Comparison of ENCODE assay signal across 8 mouse cellular contexts in genomic region chr2:32693282-32693681, GRCm38 (mm10). TPM values are rescaled to one million over a fixed set of nuclear protein-coding genes. Genes with fewer than 3 reads are reported as not detected.
A peak's percentile ranks its signal among the peaks of the same experiment; 100 is the strongest.
DNase-seq lines count a peak whose midpoint lies in the region; ATAC-seq and TF ChIP-seq lines count a peak whose summit lies in the region.

No protein-coding gene starts in this region.

- peaks cover 11 to 44% of the 10 kb centered on the region in 2 experiments for H3K4me1 ChIP-seq in CH12.LX (ENCODE audit: control insufficient read depth in 1 of 2, insufficient read depth in 2 of 2)
- H3K4me1 ChIP-seq in heart, postnatal 0 days (ENCODE audit: control insufficient read depth, insufficient read depth) = peaks cover 9% of the 10 kb centered on the region; the same call in 1 of the 2 replicates
- H3K4me1 ChIP-seq in limb, embryonic 12.5 days (replicated peaks) = peaks cover 16% of the 10 kb centered on the region
- H3K4me1 ChIP-seq in olfactory bulb, adult 2 months (ENCODE audit: control insufficient read depth, insufficient read depth, low read length) = peaks cover 12% of the 10 kb centered on the region

- TF ChIP-seq RAD21 in CH12.LX (IDR thresholded peaks at IDR 0.05; ENCODE audit: low read depth, low read length) = no peak

- TF ChIP-seq EP300 in CH12.LX (IDR thresholded peaks at IDR 0.05; ENCODE audit: low read length) = no peak
- TF ChIP-seq EP300 in heart, postnatal 0 days (IDR thresholded peaks at IDR 0.05; ENCODE audit: low read depth) = no peak

- dilution Hi-C loops in CH12.LX (cut with MboI; ENCODE audit: extremely low pct_ligation_motif_present, extremely low pct_unique_long_range_greater_than_20kb, low sequenced_read_pairs) = no loop called here

- WGBS in heart, postnatal 0 days = 18% methylated on average over 7 of the region's 7 CpGs
- WGBS in limb, embryonic 12.5 days = 16% methylated on average over 7 of the region's 7 CpGs
- 12% methylated on average over 7 of the region's 7 CpGs for WGBS in olfactory bulb, adult 2 months

- in situ Hi-C loops in CH12.LX (cut with MboI; ENCODE audit: low pct_ligation_motif_present, low pct_unique_long_range_greater_than_20kb, low sequenced_read_pairs) = no loop called here

- peak overlapping the region; percentile 93 for H3K4me2 ChIP-seq in CH12.LX (ENCODE audit: insufficient read depth, low read depth, poor library complexity, severe bottlenecking)
- peak overlapping the region; percentile 97 for H3K4me2 ChIP-seq in heart, postnatal 0 days (ENCODE audit: low read depth, low read length)
- peak overlapping the region; percentile 86 for H3K4me2 ChIP-seq in limb, embryonic 12.5 days

- no peak for TF ChIP-seq CTCF in CH12.LX (conservative IDR thresholded peaks at IDR 0.05 in 1 of 2, IDR thresholded peaks at IDR 0.05 in 1 of 2; ENCODE audit: low read depth in 2 of 2, low read length in 2 of 2)
- TF ChIP-seq CTCF in heart, postnatal 0 days (IDR thresholded peaks at IDR 0.05; ENCODE audit: low read depth) = no peak
- no peak for TF ChIP-seq CTCF in olfactory bulb, adult 2 months (IDR thresholded peaks at IDR 0.05; ENCODE audit: insufficient read depth, low read depth, low read length)

- H3K9ac ChIP-seq in CH12.LX (ENCODE audit: insufficient read depth, low read depth) = peak overlapping the region; percentile 64
- peak overlapping the region; percentile 85 for H3K9ac ChIP-seq in heart, postnatal 0 days (replicated peaks; ENCODE audit: low read depth, low read length)
- peak overlapping the region; percentile 88 for H3K9ac ChIP-seq in limb, embryonic 12.5 days (replicated peaks)

- H3K36me3 ChIP-seq in CH12.LX (replicated peaks in 1 of 2; ENCODE audit: control insufficient read depth in 1 of 2, insufficient read depth in 1 of 2, low read length in 1 of 2) = peaks cover 9 to 32% of the 10 kb centered on the region in 2 experiments
- no peaks in the 10 kb centered on the region for H3K36me3 ChIP-seq in heart, postnatal 0 days (replicated peaks; ENCODE audit: control insufficient read depth, insufficient read depth, low read length)
- H3K36me3 ChIP-seq in limb, embryonic 12.5 days = peaks cover 1% of the 10 kb centered on the region; the same call in 1 of the 2 replicates

- DNase-seq in embryo, embryonic 10.5 days (ENCODE audit: low spot score) = peak; percentile 9
- DNase-seq in embryo, embryonic 10 days (ENCODE audit: low spot score) = no peak
- no peak for DNase-seq in CH12.LX (ENCODE audit: extremely low read depth)
- no peak for DNase-seq in heart, postnatal 0 days (ENCODE audit: low spot score)
- DNase-seq in adipocyte (ENCODE audit: low spot score) = no peak
- no peak for DNase-seq in layer of hippocampus, adult 11-12 months (ENCODE audit: low spot score)

- peaks cover 11% of the 10 kb centered on the region; the same call in 1 of the 2 replicates for H3K79me2 ChIP-seq in CH12.LX (replicated peaks; ENCODE audit: control insufficient read depth, extremely low read depth, insufficient read depth, poor library complexity, severe bottlenecking)

- TF ChIP-seq POLR2A in CH12.LX (IDR thresholded peaks at IDR 0.05; ENCODE audit: low read depth, low read length) = no peak
- no peak for TF ChIP-seq POLR2A in olfactory bulb, adult 2 months (IDR thresholded peaks at IDR 0.05; ENCODE audit: insufficient read depth, low read depth, low read length)

- ATAC-seq in heart, postnatal 0 days (ENCODE audit: insufficient read depth, low read depth) = no peak
- no peak for ATAC-seq in limb, embryonic 12.5 days (ENCODE audit: insufficient number of reproducible peaks, insufficient read depth, low FRiP score, low TSS enrichment, low read depth)

- H3K27ac ChIP-seq in CH12.LX (ENCODE audit: insufficient read depth, low read depth) = no peak overlapping the region
- H3K27ac ChIP-seq in heart, postnatal 0 days (ENCODE audit: low read depth) = no peak overlapping the region
- peak overlapping the region; percentile 83 for H3K27ac ChIP-seq in limb, embryonic 12.5 days
- H3K27ac ChIP-seq in olfactory bulb, adult 2 months (ENCODE audit: insufficient read depth, low read depth, low read length) = no peak overlapping the region

- H3K27me3 ChIP-seq in CH12.LX (replicated peaks) = no peaks in the 10 kb centered on the region
- H3K27me3 ChIP-seq in heart, postnatal 0 days (ENCODE audit: control insufficient read depth, insufficient read depth, low read length) = no peaks in the 10 kb centered on the region
- H3K27me3 ChIP-seq in limb, embryonic 12.5 days = no peaks in the 10 kb centered on the region

- H3K4me3 ChIP-seq in CH12.LX (replicated peaks in 1 of 3; ENCODE audit: low read depth in 2 of 3, low read length in 2 of 3, poor library complexity in 1 of 3) = peak overlapping the region; percentile 70 to 98 (median 90)
- H3K4me3 ChIP-seq in heart, postnatal 0 days (ENCODE audit: low read depth, low read length) = peak overlapping the region; percentile 71
- H3K4me3 ChIP-seq in limb, embryonic 12.5 days (replicated peaks) = peak overlapping the region; percentile 82
- peak overlapping the region; percentile 82 for H3K4me3 ChIP-seq in olfactory bulb, adult 2 months (ENCODE audit: insufficient read depth, low read depth, low read length)

- no peaks in the 10 kb centered on the region for H3K9me3 ChIP-seq in CH12.LX (replicated peaks; ENCODE audit: low read length)
- no peaks in the 10 kb centered on the region for H3K9me3 ChIP-seq in heart, postnatal 0 days (replicated peaks; ENCODE audit: control insufficient read depth, low read length)
- H3K9me3 ChIP-seq in limb, embryonic 12.5 days = no peaks in the 10 kb centered on the region

TF ChIP-seq in CH12.LX, 34 proteins besides CTCF, POLR2A, EP300 and RAD21 (continues in another document):
- no peak for TF ChIP-seq RCOR1 (conservative IDR thresholded peaks at IDR 0.05; ENCODE audit: low read depth, low read length)
- no peak for TF ChIP-seq KAT2A (IDR thresholded peaks at IDR 0.05; ENCODE audit: insufficient replicate concordance, low read length)
- TF ChIP-seq ZNF384 (IDR thresholded peaks at IDR 0.05; ENCODE audit: low read depth, low read length) = no peak
- no peak for TF ChIP-seq ZKSCAN1 (IDR thresholded peaks at IDR 0.05; ENCODE audit: borderline replicate concordance, low read depth, low read length)
- TF ChIP-seq ZMIZ1 (IDR thresholded peaks at IDR 0.05; ENCODE audit: low read depth, low read length) = no peak
- no peak for TF ChIP-seq NRF1 (IDR thresholded peaks at IDR 0.05; ENCODE audit: low read depth, low read length)
- no peak for TF ChIP-seq JUN (IDR thresholded peaks at IDR 0.05; ENCODE audit: insufficient read depth, low read depth, low read length)
- TF ChIP-seq MXI1 (IDR thresholded peaks at IDR 0.05; ENCODE audit: low read depth, low read length) = no peak
- TF ChIP-seq CHD2 (IDR thresholded peaks at IDR 0.05; ENCODE audit: low read length) = no peak

RNA-seq across cellular contexts. Expression of gene Fpgs, which starts 10.7 kb away (rescaled TPM):
- total RNA-seq in CH12.LX (2012; rRNA removed) (31.8 and 34.1 TPM in 2 replicates), CH12.LX (2014; rRNA removed) (37.9 and 41.8 TPM in 2 replicates)
- 52.4 and 59.2 TPM in 2 replicates for polyA plus RNA-seq in CH12.LX (2012; ENCODE audit: insufficient read length, low read depth)
- 13.6 and 14.5 TPM in 2 replicates for total RNA-seq in heart, postnatal 0 days (2014; rRNA removed; ENCODE audit: low replicate concordance)
- 8.5 and 10.9 TPM in 2 replicates for polyA plus RNA-seq in heart, postnatal 0 days (2015; fragmentation: Nextera tagmentation; extraction: Ambion mirVana)
- polyA plus RNA-seq in limb, embryonic 12.5 days (2016; fragmentation: Nextera tagmentation; extraction: Ambion mirVana) = 31.0 and 32.9 TPM in 2 replicates
- polyA plus RNA-seq in olfactory bulb, adult 2 months (2012; ENCODE audit: insufficient read depth, insufficient read length, low replicate concordance, missing spikeins) = not detected in 2 replicates

RNA-seq across cellular contexts. Expression of gene Cdk9, which starts 19.6 kb away (rescaled TPM):
- total RNA-seq in CH12.LX (2012; rRNA removed) (41.7 and 45.2 TPM in 2 replicates), CH12.LX (2014; rRNA removed) (72.1 and 73.7 TPM in 2 replicates)
- 136 and 138 TPM in 2 replicates for polyA plus RNA-seq in CH12.LX (2012; ENCODE audit: insufficient read length, low read depth)
- 42.4 and 58.4 TPM in 2 replicates for total RNA-seq in heart, postnatal 0 days (2014; rRNA removed; ENCODE audit: low replicate concordance)
- polyA plus RNA-seq in heart, postnatal 0 days (2015; fragmentation: Nextera tagmentation; extraction: Ambion mirVana) = 33.1 and 35.5 TPM in 2 replicates
- 129 and 136 TPM in 2 replicates for polyA plus RNA-seq in limb, embryonic 12.5 days (2016; fragmentation: Nextera tagmentation; extraction: Ambion mirVana)
- 509 TPM in 1 of 2 replicates, not detected in the other for polyA plus RNA-seq in olfactory bulb, adult 2 months (2012; ENCODE audit: insufficient read depth, insufficient read length, low replicate concordance, missing spikeins)

RNA-seq across cellular contexts. Expression of gene Sh2d3c, which starts 27.6 kb away (rescaled TPM):
- 10.2 and 11.1 TPM in 2 replicates for total RNA-seq in CH12.LX (2012; rRNA removed)
- total RNA-seq in CH12.LX (2014; rRNA removed) = 4.8 and 5.1 TPM in 2 replicates
- polyA plus RNA-seq in CH12.LX (2012; ENCODE audit: insufficient read length, low read depth) = 22.0 and 25.8 TPM in 2 replicates
- 17.0 and 26.2 TPM in 2 replicates for total RNA-seq in heart, postnatal 0 days (2014; rRNA removed; ENCODE audit: low replicate concordance)
- polyA plus RNA-seq in heart, postnatal 0 days (2015; fragmentation: Nextera tagmentation; extraction: Ambion mirVana) = 22.9 and 24.2 TPM in 2 replicates
- 17.0 and 17.1 TPM in 2 replicates for polyA plus RNA-seq in limb, embryonic 12.5 days (2016; fragmentation: Nextera tagmentation; extraction: Ambion mirVana)
- polyA plus RNA-seq in olfactory bulb, adult 2 months (2012; ENCODE audit: insufficient read depth, insufficient read length, low replicate concordance, missing spikeins) = not detected in 2 replicates

RNA-seq across cellular contexts. Expression of gene Eng, which starts 46.9 kb away (rescaled TPM):
- 0.13 TPM in 2 replicates for total RNA-seq in CH12.LX (2012; rRNA removed)
- total RNA-seq in CH12.LX (2014; rRNA removed) = 0.08 TPM in 1 of 2 replicates, not detected in the other
- 0.44 and 0.47 TPM in 2 replicates for polyA plus RNA-seq in CH12.LX (2012; ENCODE audit: insufficient read length, low read depth)
- total RNA-seq in heart, postnatal 0 days (2014; rRNA removed; ENCODE audit: low replicate concordance) = 123 and 148 TPM in 2 replicates
- 133 and 137 TPM in 2 replicates for polyA plus RNA-seq in heart, postnatal 0 days (2015; fragmentation: Nextera tagmentation; extraction: Ambion mirVana)
- 24.7 and 25.7 TPM in 2 replicates for polyA plus RNA-seq in limb, embryonic 12.5 days (2016; fragmentation: Nextera tagmentation; extraction: Ambion mirVana)
- not detected in 2 replicates for polyA plus RNA-seq in olfactory bulb, adult 2 months (2012; ENCODE audit: insufficient read depth, insufficient read length, low replicate concordance, missing spikeins)

RNA-seq across cellular contexts. Expression of gene 6330409D20Rik, which starts 47.5 kb away (rescaled TPM):
- total RNA-seq in CH12.LX (2012; rRNA removed) (not detected in 2 replicates), CH12.LX (2014; rRNA removed) (not detected in 2 replicates)
- polyA plus RNA-seq in CH12.LX (2012; ENCODE audit: insufficient read length, low read depth) = 0.41 and 0.46 TPM in 2 replicates
- total RNA-seq in heart, postnatal 0 days (2014; rRNA removed; ENCODE audit: low replicate concordance) = not detected in 2 replicates
- 0.15 TPM in 1 of 2 replicates, not detected in the other for polyA plus RNA-seq in heart, postnatal 0 days (2015; fragmentation: Nextera tagmentation; extraction: Ambion mirVana)
- polyA plus RNA-seq in limb, embryonic 12.5 days (2016; fragmentation: Nextera tagmentation; extraction: Ambion mirVana) = not detected in 2 replicates
- not detected in 2 replicates for polyA plus RNA-seq in olfactory bulb, adult 2 months (2012; ENCODE audit: insufficient read depth, insufficient read length, low replicate concordance, missing spikeins)
